Mouse (Mus musculus): Measurements from ENCODE around the gene Pnkd. TPM values are rescaled to one million over a fixed set of nuclear protein-coding genes. Genes with fewer than 3 reads are reported as not detected.

The Pnkd gene
- polyA plus RNA-seq, 1 experiment, result 68.0 TPM

- no peak overlapping the region for H3K4me3 ChIP-seq (ENCODE audit: insufficient read depth, poor library complexity, severe bottlenecking)
- H3K79me3 ChIP-seq (ENCODE audit: low read depth), result peaks cover 28% of the 10 kb centered on the region
- H3K79me2 ChIP-seq (ENCODE audit: control insufficient read depth, insufficient read depth), result peaks cover 62% of the 10 kb centered on the region
- peak overlapping the region; percentile 13 for H3ac ChIP-seq (ENCODE audit: control insufficient read depth, insufficient read length, low read depth)
- H3K36me3 ChIP-seq (ENCODE audit: control insufficient read depth, insufficient read depth), result peaks cover 35% of the 10 kb centered on the region
- TF ChIP-seq MAX (IDR thresholded peaks at IDR 0.05), result no peak
- TF ChIP-seq CEBPB (IDR thresholded peaks at IDR 0.05; ENCODE audit: low read depth), result no peak
- no peak for TF ChIP-seq MYOG (IDR thresholded peaks at IDR 0.05; ENCODE audit: control insufficient read depth, extremely low read depth, insufficient read length)
- TF ChIP-seq MYOD1 (IDR thresholded peaks at IDR 0.05; ENCODE audit: control insufficient read depth, insufficient read length, low read depth), result no peak
- no peak for TF ChIP-seq CTCF (IDR thresholded peaks at IDR 0.05; ENCODE audit: control insufficient read depth, insufficient read depth, insufficient read length)
- TF ChIP-seq USF1 (IDR thresholded peaks at IDR 0.05; ENCODE audit: low read depth), result no peak
- TF ChIP-seq FOSL1 (IDR thresholded peaks at IDR 0.05; ENCODE audit: insufficient read depth, low read length, poor library complexity, severe bottlenecking), result no peak
- H3K27me3 ChIP-seq (ENCODE audit: control insufficient read depth, insufficient read depth, insufficient read length), result no peaks in the 10 kb centered on the region
Measured at GRCm38 (mm10) chr1:74294733-74295455, 10.2 kb downstream of the Pnkd start.

GRCm38 (mm10) chr1:74295456-74296171 lies 10.9 kb downstream of the Pnkd start:
- H3K79me2 ChIP-seq (ENCODE audit: control insufficient read depth, insufficient read depth), result peaks cover 69% of the 10 kb centered on the region
- TF ChIP-seq MYOD1 (IDR thresholded peaks at IDR 0.05; ENCODE audit: control insufficient read depth, insufficient read length, low read depth) (peak; percentile 73), USF1 (IDR thresholded peaks at IDR 0.05; ENCODE audit: low read depth) (peak; percentile 1), FOSL1 (IDR thresholded peaks at IDR 0.05; ENCODE audit: insufficient read depth, low read length, poor library complexity, severe bottlenecking) (peak; percentile 36), MYOG (IDR thresholded peaks at IDR 0.05; ENCODE audit: control insufficient read depth, extremely low read depth, insufficient read length) (no peak), CTCF (IDR thresholded peaks at IDR 0.05; ENCODE audit: control insufficient read depth, insufficient read depth, insufficient read length) (no peak), MAX (IDR thresholded peaks at IDR 0.05) (peak; percentile 37), CEBPB (IDR thresholded peaks at IDR 0.05; ENCODE audit: low read depth) (no peak)
- no peak overlapping the region for H3K4me3 ChIP-seq (ENCODE audit: insufficient read depth, poor library complexity, severe bottlenecking)

DNA sequence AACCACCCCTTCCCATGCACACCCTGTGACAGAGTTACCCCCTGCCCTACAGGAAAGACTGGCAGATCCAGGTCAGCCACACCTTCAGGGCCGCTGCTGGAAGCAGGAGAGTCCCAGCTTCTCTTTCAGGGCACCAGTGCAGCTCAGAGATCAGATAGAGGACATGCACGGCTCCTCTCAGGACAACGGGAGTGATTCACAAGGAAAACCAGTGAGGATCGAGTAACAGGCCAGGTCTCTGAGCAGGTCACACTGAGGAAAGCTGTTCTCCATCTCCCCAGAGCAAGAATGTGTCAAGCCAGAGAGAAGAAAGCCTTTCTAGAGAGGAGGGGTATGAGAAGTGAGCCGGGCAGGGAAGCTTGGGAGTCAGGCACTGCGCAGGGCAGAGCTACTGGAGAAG lies 11.7 kb downstream of the Pnkd start:
- H3ac ChIP-seq (ENCODE audit: control insufficient read depth, insufficient read length, low read depth), result peak overlapping the region; percentile 45
- no peak for TF ChIP-seq MYOG (IDR thresholded peaks at IDR 0.05; ENCODE audit: control insufficient read depth, extremely low read depth, insufficient read length)
- TF ChIP-seq MYOD1 (IDR thresholded peaks at IDR 0.05; ENCODE audit: control insufficient read depth, insufficient read length, low read depth), result no peak
- no peak for TF ChIP-seq CEBPB (IDR thresholded peaks at IDR 0.05; ENCODE audit: low read depth)
- H3K79me3 ChIP-seq (ENCODE audit: low read depth), result peaks cover 43% of the 10 kb centered on the region
- H3K36me3 ChIP-seq (ENCODE audit: control insufficient read depth, insufficient read depth), result peaks cover 26% of the 10 kb centered on the region
- H3K79me2 ChIP-seq (ENCODE audit: control insufficient read depth, insufficient read depth), result peaks cover 78% of the 10 kb centered on the region
- H3K27me3 ChIP-seq (ENCODE audit: control insufficient read depth, insufficient read depth, insufficient read length), result no peaks in the 10 kb centered on the region
- no peak overlapping the region for H3K4me3 ChIP-seq (ENCODE audit: insufficient read depth, poor library complexity, severe bottlenecking)

More at GRCm38 (mm10) chr1:74295456-74296171, 10.9 kb downstream of the Pnkd start:
- Histone ChIP-seq H3ac (ENCODE audit: control insufficient read depth, insufficient read length, low read depth) (peak overlapping the region; percentile 45), H3K79me3 (ENCODE audit: low read depth) (peaks cover 35% of the 10 kb centered on the region), H3K27me3 (ENCODE audit: control insufficient read depth, insufficient read depth, insufficient read length) (no peaks in the 10 kb centered on the region), H3K36me3 (ENCODE audit: control insufficient read depth, insufficient read depth) (peaks cover 30% of the 10 kb centered on the region)

GRCm38 (mm10) chr1:74297269-74297668 lies 12.5 kb downstream of the Pnkd start:
- TF ChIP-seq CEBPB (IDR thresholded peaks at IDR 0.05; ENCODE audit: low read depth) (no peak), MYOD1 (IDR thresholded peaks at IDR 0.05; ENCODE audit: control insufficient read depth, insufficient read length, low read depth) (peak; percentile 23), FOSL1 (IDR thresholded peaks at IDR 0.05; ENCODE audit: insufficient read depth, low read length, poor library complexity, severe bottlenecking) (no peak), USF1 (IDR thresholded peaks at IDR 0.05; ENCODE audit: low read depth) (no peak), CTCF (IDR thresholded peaks at IDR 0.05; ENCODE audit: control insufficient read depth, insufficient read depth, insufficient read length) (no peak), MYOG (IDR thresholded peaks at IDR 0.05; ENCODE audit: control insufficient read depth, extremely low read depth, insufficient read length) (no peak), MAX (IDR thresholded peaks at IDR 0.05) (peak; percentile 19)
- Histone ChIP-seq H3K79me3 (ENCODE audit: low read depth) (peaks cover 51% of the 10 kb centered on the region), H3K79me2 (ENCODE audit: control insufficient read depth, insufficient read depth) (peaks cover 86% of the 10 kb centered on the region), H3K27me3 (ENCODE audit: control insufficient read depth, insufficient read depth, insufficient read length) (no peaks in the 10 kb centered on the region), H3K36me3 (ENCODE audit: control insufficient read depth, insufficient read depth) (peaks cover 19% of the 10 kb centered on the region), H3K4me3 (ENCODE audit: insufficient read depth, poor library complexity, severe bottlenecking) (no peak overlapping the region), H3ac (ENCODE audit: control insufficient read depth, insufficient read length, low read depth) (no peak overlapping the region)

GRCm38 (mm10) chr1:74298157-74298750 lies 13.5 kb downstream of the Pnkd start:
- H3K79me3 ChIP-seq (ENCODE audit: low read depth), result peaks cover 60% of the 10 kb centered on the region
- no peak overlapping the region for H3K4me3 ChIP-seq (ENCODE audit: insufficient read depth, poor library complexity, severe bottlenecking)
- TF ChIP-seq CTCF (IDR thresholded peaks at IDR 0.05; ENCODE audit: control insufficient read depth, insufficient read depth, insufficient read length) (no peak), MAX (IDR thresholded peaks at IDR 0.05) (no peak), FOSL1 (IDR thresholded peaks at IDR 0.05; ENCODE audit: insufficient read depth, low read length, poor library complexity, severe bottlenecking) (no peak), MYOG (IDR thresholded peaks at IDR 0.05; ENCODE audit: control insufficient read depth, extremely low read depth, insufficient read length) (no peak), USF1 (IDR thresholded peaks at IDR 0.05; ENCODE audit: low read depth) (no peak), CEBPB (IDR thresholded peaks at IDR 0.05; ENCODE audit: low read depth) (no peak), MYOD1 (IDR thresholded peaks at IDR 0.05; ENCODE audit: control insufficient read depth, insufficient read length, low read depth) (no peak)
- no peaks in the 10 kb centered on the region for H3K27me3 ChIP-seq (ENCODE audit: control insufficient read depth, insufficient read depth, insufficient read length)
- no peak overlapping the region for H3ac ChIP-seq (ENCODE audit: control insufficient read depth, insufficient read length, low read depth)
- peaks cover 95% of the 10 kb centered on the region for H3K79me2 ChIP-seq (ENCODE audit: control insufficient read depth, insufficient read depth)
- peaks cover 12% of the 10 kb centered on the region for H3K36me3 ChIP-seq (ENCODE audit: control insufficient read depth, insufficient read depth)

Data from C2C12 (cell line).